Mouse (Mus musculus) regulatory T cell (primary cell): ENCODE results near the gene Ttc28.

Experiments
- in situ Hi-C: fragments of 300-600 bp; cut with MboI, MseI; formaldehyde crosslinking; loops from one replicate; pipeline ENCODE4 v1.15.1; 2025; ENCODE audit warnings: high pct_unique_total_duplicates

Gene Ttc28

DNA sequence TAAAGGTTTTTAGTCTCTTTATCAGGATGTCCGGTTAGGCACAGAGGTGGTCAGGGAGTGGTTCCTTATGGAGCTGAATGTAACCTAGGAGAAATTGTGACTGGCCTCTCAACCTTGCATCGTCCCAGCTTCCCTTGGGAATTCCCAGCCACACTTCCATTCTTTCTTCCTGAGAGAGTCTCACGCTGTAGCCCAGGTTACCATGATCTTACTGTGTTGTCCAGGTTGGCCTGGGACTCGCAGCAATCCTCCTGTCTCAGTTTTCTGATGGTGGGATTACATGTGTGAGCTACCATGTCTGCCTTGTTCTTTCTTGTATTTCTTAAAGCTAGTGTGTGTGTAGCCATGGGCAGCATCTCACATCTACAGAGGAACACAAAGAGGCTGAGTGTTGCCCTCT is 206.2 kb downstream of the Ttc28 start:
- in situ Hi-C loops = no loop called here

DNA sequence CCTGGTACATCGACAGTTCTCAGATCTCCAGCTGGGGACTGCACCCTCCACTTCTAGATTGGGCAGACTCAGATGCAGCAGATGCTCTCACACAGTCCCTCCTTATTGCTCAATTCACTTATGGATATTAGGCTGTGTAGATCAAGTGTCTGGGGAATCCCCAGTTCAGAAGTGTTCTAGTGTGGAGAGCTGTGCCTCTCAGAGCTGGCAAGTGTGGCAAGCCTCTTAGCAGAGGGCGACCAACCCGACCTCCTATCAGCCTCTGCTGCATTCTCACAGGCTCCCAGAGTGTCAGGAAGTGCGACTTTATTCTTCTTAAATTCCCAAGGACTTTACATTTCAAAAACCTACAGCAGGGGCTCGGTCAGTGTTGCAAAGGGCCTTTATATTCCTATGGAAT is 217.1 kb downstream of the Ttc28 start:
- in situ Hi-C loops = no loop called here

DNA sequence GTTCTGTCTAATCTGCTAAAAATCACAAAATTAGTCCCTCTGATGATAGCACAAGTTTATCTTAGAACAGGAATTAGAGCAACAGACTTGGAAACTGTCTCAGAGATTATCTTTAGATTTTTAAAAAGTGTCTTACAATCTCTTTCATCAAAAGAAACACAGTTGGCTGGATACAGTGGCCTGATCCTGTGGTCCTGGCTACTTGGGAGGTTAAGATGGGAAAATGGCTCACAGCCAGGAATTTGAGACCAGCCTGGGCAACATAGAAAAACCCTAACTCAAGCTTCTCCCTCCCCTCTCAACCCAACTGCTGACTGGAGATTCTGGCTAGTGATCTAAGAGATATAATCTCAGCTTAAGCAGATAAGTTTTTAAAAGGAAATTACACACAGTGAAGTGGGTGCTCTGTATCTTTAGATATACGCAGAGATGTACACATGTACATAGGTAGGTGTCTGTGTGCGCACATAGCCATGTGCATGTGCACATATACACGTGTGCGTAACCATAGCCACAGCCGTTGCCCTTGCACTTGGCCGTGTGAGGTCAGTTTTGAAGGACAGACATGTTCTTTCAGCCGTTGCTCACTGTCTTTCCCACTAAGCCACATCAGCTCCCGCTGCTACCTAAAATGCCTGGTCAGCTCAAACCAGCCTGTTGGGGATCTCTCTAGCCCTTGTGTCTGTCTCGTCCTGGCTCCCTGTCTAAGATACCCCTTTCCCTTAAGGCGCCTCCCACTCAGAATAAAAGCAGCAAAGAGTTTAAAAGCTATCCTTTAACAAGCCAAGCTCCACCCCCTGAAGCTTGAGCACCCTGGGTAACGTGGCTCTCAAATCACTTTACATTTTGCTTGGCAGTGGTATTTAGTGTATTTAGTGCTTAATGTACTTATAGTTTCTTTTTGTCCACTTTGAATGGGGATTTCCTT is 217.9 kb downstream of the Ttc28 start:
- in situ Hi-C loops = no loop called here

DNA sequence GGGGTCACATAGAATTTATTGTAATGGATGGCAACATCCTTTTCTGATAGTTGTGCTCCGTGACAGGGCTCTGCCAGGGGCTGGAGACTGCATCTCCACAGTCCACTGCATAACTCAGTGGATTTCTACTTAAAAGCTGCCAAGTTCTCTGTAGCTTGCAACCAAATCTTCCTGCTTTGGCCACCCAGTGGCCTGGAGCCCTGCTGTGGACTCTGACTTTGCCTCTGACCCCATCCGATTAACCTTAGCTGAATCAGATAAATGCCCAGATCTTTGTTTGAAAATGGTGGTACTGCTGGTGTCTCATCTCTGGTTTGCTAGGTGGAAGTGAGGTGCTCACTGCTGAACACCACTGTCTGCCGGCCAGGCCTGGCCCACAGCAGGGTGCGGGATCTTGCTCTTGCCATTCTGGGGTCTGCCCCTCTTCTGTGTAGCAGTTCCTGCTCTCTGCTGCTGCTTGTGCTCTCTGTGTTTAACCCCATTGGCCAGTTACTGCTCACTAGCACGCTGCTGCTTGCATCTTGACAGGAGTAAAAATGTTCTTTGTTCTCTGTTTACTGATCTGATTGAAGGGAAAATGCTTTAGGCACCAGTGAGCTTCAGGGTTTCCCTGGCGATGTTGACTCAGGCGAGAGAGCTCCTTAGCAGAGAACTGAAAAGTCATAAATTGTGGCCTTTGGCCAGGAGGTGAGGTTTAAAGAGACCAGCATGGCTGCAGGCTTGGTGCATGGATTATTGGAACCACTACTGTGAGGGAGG is 219.1 kb downstream of the Ttc28 start:
- in situ Hi-C loops = no loop called here

DNA sequence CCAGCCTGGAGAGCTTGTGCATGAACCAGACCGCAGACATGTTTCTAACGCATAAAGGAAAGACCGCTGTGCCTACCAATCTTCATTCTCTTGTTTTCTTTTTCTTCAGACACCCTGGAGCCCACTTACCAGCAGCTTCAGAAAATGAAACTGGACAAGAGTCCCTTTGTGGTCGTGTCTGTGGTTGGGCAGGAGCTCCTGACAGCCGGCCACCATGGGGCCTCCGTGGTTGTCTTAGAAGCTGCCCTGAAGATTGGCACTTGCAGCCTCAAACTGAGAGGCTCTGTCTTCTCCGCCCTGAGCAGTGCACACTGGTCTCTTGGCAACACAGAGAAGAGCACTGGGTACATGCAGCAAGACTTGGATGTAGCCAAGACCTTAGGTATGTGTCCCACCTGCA is 221.0 kb downstream of the Ttc28 start:
- in situ Hi-C loops = no loop called here

DNA sequence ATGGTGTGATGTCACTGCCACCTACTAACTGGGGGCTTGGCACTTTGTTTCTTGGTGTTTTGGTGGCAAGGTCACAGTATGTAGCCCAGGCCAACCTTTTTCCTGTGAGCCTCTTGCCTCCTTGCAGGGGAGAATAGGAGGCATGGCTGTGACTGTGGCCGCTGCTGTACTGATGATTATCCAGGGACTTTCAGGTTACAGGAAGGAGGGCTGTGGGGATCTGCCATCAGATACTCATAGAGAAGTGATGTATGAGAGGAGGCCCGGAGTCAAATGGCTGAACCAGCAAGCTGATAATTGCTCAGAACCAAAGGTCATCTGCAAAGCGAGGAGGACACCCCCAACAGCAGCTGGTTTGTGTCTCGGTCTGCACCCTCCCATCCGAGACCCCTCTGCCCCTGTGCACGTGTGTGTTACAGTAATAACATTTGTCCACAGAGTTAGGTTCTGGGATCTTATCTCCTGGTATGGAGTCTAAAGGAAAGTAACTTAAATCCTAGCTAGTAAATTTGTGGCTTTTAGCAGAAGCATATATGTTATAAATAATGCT is 221.9 kb downstream of the Ttc28 start:
- in situ Hi-C loops = no loop called here

DNA sequence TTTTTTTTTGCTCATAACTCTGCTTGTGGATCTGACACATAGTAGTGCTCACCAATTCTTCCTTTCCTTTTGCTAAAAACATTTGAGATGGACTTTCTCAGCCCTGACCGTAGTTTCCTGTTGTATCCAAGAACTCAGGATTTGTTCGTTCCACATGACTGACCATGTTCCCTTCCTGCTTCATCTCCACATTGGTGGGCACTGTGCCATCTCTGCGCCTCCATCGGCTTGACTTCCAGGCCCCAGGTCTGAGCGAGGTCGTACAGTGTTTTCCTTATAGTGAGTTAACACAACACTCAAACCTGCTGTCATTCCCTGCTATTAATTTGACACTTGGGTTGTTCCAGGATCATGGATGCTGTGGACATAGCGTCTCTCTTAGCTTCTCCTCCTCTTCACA is 225.2 kb downstream of the Ttc28 start:
- in situ Hi-C loops = no loop called here

DNA sequence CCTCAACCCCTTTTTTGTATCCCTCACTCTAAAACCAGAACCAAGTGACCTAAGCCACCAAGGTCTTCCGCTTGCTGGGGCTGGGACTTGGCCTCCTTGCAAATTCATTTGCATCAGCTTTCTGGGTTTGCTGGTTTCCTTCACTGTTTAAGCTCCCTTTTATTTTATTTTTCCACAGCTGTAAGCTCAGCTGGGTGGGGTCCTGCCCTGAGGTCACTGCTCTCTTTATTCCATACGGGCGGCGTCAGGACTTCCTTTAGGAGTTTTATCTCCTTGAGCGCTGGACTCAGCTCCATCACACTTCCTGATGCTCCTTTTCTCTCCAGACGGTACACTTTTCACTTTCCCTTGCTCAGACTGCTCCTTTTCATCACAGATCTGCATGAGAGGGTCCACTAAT is 231.8 kb downstream of the Ttc28 start:
- in situ Hi-C loops = no loop called here

DNA sequence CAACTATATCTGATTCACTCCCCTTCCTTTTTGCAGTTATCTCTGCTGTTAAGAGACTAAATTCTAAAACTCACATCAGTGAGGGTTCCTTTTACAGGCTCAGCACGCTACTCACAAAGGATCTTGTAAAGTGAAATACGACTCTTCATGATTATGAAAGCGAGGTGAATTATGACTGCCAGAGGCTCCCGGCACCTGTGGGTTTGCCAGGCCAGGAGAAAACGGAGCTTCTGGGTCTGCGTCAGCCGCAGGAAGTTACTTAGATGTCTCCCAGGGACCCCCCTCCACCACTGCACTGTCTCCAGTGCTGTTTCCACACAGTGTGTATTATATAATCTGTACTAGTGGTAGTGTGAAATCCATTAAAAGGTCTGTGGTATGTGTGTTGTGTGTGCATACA is 233.6 kb downstream of the Ttc28 start:
- in situ Hi-C loops = no loop called here

DNA sequence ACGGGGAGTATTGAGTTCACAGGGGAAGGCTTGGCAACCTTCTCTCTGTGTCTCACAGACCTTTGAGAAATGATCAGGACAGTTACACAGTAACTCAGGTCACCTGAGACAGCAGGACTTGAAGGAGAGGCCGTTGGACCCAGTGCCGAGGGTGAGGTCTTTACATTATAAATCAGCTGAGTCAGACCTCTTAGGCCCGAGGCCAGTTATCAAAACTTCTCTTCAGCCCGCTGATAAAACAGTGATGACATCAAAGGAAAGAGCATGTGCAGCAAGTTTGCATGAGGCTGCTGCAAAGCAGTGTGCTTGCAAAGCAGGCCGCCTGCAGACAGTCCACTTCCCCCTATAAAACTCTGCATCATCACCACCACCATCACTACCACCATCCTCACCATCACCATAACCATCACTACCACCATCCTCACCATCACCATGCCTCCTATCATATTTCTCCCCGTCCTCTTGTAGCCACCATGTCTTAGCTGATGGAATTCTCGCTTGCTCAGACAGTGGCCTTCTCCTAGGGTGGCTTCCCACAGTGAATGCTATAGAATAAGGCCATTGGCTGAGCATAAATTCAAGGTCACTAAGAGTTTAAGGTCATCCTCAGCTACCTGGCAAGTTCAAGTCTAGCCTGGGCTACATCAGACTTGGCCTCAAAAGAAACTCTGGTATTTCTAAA is 234.2 kb downstream of the Ttc28 start:
- in situ Hi-C loops = no loop called here

DNA sequence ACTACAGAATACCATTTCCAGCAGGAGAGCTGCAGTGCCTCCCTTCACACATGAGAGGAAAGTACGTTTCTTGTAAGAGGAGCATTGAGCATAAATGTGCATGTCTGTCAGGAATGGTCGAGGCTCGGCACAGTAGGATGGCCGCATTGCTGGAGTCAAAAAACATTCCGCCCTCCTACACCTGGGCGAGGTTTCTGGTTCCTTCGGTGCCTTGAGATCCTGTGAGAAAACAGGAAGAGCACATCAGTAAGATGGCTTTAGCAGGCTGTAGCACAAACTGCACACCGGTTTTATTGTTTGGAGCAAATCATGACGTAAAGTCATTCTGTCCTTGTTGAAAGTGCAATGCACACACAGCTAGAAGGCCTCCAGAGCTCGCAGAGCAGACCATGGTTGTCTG is 235.0 kb downstream of the Ttc28 start:
- in situ Hi-C loops = no loop called here

DNA sequence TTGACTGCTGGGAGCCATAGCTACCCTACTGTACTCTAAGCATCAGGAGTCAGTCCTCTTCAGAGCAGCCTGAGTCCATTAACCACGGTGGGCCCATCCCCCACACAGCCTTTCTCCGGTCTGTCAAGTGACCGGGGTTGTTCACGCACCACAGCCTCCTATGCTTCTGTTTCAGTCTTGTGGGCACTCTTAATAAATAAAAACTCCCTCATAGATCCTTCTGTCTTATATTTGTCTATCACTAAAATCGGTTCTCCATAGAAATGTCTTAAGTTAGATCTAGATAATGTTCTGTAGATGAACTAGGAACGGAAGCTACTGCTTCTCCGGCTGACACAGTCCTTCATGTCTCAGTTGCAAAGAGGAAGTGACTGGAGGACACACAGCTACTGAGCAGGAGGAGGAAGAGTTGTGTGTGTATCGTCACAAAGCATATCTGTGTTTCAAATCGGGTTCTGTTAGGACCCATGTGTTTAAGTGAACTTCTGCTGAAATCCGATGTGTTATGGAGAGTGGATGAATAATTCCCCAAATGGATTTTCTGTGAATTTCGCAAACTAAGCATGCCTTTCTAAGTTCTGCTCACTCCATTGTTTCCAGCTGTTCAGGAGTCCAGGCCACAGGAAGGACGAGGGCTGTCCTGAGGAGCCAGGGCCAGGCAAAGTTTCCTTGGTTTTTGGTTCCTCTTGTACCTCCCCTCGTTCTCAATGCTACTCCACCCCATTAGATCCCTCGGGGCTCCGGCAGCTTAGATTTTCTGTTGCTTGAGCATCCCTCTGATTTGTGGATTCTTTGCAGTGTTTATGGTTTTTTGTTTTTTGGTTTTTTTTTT is 236.1 kb downstream of the Ttc28 start:
- in situ Hi-C loops = loop anchor here (5.0 kb wide), 1 partner anchor 58 kb away; no protein-coding TSS in a partner anchor

DNA sequence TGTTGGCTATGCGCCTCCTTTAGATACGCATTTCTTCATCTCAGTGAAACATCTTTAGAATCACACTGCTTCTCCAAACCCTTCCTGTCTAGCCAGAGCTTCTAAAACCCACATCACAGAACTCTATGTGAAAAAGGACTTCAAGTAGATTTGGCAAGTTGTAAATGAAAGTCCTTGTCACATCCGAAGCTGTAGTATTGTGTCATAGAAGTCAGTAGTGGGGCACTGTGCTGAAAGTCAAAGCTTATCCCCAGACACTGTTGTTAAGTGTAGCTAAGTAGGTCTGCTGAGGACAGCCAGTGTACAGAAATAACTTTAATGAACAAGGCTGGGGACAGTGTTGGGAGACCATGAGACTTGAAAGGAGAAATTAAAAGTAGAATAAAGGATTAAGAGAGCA is 240.2 kb downstream of the Ttc28 start:
- in situ Hi-C loops = loop anchor here (5.0 kb wide), 1 partner anchor 63 kb away; no protein-coding TSS in a partner anchor

DNA sequence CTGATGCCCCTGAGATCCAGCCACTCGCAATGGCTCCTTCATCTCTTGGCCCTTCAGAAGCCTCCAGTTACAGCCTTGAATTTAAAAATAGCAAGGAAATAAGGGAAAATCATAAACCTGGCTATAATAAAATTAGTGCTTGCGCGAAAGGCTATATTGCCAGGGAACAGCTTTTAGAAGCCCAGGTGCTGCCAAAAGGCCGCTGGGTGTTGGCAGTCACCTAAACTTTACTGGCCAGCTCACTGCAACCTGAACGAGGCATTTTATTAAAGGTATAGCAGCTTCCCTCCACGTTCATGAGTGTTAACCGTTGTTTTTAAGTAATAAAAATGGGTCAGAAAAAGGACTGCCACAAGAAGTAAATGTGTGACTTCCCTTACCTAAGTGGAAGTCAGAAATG is 240.7 kb downstream of the Ttc28 start:
- in situ Hi-C loops = no loop called here

DNA sequence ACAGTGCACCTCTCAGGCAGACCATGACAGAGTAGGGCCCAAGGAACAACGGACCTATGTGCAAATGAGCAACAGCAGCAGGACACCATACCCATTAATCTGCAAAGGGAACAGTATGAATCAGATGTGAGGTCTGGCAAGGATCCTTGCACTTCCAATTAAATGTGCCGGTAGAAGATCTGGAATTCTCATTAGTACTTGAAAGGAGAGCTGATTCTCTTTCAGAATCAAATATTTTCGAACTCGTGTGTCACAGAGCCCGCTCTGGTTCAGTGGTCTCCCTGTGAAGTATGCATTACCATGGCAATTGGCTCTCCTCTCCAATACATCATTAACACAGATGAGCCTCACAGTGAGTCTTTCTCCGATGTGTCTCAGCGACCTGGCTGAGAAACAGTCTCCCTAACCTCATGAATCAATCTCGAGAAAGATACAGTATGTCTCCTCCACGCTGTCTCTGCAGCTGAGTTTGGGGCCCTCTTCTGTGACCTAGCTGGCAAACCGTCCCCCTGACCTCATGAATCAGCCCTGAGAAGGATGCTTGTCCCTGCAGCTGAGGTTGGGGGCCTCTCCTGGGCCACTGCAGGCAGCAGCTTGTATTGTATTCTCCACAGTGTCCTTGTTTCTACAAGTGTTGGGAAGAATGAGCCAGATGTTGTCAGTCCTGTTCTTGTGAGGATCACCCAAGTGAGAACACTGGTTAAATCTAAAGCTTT is 241.3 kb downstream of the Ttc28 start:
- in situ Hi-C loops = no loop called here

DNA sequence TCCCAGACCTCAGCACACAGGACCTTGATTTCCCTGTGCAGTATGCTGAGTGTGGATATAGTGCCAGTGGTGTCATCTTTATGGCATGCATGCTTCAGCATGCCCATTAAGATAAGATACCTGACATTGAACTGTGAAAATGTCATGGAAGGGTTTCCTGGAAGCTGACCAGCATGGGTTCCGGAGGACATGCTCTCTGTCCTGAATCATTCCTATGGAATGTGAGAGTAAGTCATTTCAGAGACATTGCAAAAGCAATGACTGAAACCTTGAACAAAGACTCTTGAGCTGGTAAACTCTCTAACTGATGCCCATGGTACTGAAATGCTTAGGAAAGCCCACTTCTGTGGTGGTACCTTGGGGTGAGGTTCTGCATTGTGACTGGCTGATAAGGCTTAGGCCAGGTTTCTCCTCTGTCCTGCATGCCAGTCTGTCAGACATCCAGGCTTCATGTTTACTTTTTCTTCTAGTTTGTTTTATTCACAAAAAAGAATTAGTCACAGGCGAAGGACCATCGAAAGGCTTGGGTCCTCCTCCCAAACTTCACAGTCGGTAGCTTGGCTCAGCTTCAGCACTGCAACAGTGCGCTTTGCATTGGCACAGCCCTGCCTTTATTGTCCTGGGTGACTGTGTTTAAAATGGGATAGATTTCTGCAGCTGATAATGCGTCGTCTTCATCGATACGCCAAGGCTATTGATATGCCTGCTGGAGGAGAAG is 242.9 kb downstream of the Ttc28 start:
- in situ Hi-C loops = no loop called here

DNA sequence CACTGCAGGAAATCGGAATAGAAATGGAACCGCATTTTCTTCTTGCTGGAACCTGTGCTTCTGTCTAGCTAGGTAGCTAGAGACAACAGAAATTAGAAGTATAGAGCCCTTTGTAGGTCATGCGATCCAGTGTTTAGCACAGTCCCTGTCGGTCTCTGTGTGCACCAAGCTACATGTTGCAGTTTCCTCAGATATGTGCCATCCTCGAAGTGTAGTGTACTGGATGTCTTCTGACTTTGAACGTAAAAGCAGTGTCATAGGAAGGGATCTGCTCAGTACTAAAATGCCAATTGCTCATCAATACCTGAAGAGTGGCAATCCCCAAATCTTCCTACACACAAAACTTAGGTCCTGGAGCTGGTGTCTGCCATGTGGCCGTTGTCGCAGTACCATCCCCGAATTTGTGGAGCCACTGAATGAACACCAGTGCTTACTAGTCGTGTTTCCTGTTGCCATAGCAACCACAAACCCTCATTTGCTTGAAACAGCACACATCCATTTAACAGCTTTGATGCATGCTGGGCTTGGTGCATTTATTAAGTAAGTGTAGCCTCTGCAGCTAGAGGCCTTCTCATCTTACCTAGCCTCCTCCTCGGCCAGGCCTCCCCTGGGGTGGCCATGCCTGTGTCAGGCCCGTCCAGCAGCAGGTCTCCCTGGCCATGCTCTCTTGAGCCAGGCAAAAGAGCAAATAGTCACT is 243.6 kb downstream of the Ttc28 start:
- in situ Hi-C loops = no loop called here

DNA sequence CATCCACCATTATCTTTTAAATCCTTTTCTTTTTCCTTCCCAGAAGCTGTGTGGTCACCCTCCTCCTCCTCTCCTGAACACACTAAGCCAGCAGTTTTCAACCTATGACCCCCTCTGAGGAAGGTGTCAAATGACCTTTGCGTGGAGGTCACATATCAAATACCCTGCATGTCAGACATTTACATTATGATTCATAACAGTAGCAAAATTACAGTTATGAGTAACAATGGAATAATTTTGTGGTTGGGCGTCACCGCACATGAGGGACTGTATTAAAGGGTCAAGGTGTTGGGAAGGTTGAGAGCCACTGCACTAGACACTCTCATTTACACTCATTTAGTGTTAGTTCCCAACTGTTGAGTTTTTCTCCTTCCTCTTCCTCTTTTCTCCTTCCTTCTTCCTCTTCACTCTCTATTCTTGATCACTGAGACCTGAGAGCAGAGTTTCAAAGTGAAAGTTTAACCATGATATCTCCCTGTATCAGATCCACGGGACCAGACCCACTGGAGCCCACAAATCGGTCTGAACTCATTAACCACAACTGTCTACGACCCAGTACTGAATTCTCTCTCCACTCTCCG is 245.1 kb downstream of the Ttc28 start:
- in situ Hi-C loops = no loop called here

DNA sequence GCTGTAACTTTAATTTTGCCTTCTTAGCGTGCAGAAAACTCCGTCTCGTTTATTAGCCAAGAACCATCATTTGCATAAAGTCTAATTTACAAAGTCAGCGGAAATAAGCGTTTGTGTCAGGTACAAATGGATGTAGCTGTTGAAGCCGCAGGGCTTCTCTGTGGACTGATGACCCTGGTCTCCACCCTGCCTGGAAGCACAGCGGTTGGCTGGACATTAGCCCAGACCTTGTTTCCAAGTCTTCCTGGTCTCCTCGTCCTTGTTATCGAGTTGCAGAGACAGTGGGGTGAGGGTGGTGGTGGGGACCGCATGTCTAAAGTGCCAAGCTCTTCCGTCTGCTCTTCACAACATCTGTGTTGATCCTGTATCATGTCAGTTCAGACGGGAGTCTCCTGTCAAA is 246.1 kb downstream of the Ttc28 start:
- in situ Hi-C loops = no loop called here
